Mouse (Mus musculus) CH12.LX (cell line): ENCODE data around the gene Plcg2.

ENCODE experiments used
- CTCF ChIP-seq, 2 experiments: IDR thresholded peaks in 1 of 2; conservative IDR thresholded peaks in 1 of 2; 2 replicates each; pipeline ENCODE4 v1.5.1; 2011 to 2012; ENCODE audit warnings: low read depth in 2 of 2, low read length in 2 of 2, improper control_type of control experiment in 1 of 2, inconsistent platforms in 1 of 2, mild to moderate bottlenecking in 1 of 2, moderate library complexity in 1 of 2
- HCFC1 ChIP-seq: IDR thresholded peaks from 2 replicates; pipeline ENCODE4 v1.6.1; 2012; ENCODE audit warnings: low read depth, mild to moderate bottlenecking, inconsistent platforms, low read length, improper control_type of control experiment
- JUND ChIP-seq: conservative IDR thresholded peaks from 2 replicates; pipeline ENCODE4 v1.6.1; 2011; ENCODE audit warnings: low read depth, low read length, improper control_type of control experiment
- POLR2A ChIP-seq: IDR thresholded peaks from 2 replicates; pipeline ENCODE4 v1.6.1; 2011; ENCODE audit warnings: low read depth, mild to moderate bottlenecking, improper control_type of control experiment, low read length
- USF2 ChIP-seq: conservative IDR thresholded peaks from 2 replicates; pipeline ENCODE4 v1.6.1; 2011; ENCODE audit warnings: low read depth, low read length, improper control_type of control experiment
- ZNF384 ChIP-seq: IDR thresholded peaks from 2 replicates; pipeline ENCODE4 v1.6.1; 2012; ENCODE audit warnings: low read depth, low read length, improper control_type of control experiment, inconsistent platforms

- TF ChIP-seq CTCF (conservative IDR thresholded peaks at IDR 0.05 in 1 of 2, IDR thresholded peaks at IDR 0.05 in 1 of 2; ENCODE audit: low read depth in 2 of 2, low read length in 2 of 2) = no peak
- no peak for TF ChIP-seq USF2
- TF ChIP-seq JUND = no peak
- TF ChIP-seq ZNF384 = no peak
- peak; percentile 70 for TF ChIP-seq POLR2A
- peak; percentile 84 for TF ChIP-seq HCFC1
Observed at GRCm38 (mm10) chr8:117673430-117673830, 175.3 kb downstream of the Plcg2 start, which contains the start of gene Sdr42e1.
